Mouse (Mus musculus): Measurements from ENCODE around the gene Spdye4a. TPM values are rescaled to one million over a fixed set of nuclear protein-coding genes. Genes with fewer than 3 reads are reported as not detected.

The Spdye4a gene
- polyA plus RNA-seq, 1 experiment from 2014 or later: not detected

DNA sequence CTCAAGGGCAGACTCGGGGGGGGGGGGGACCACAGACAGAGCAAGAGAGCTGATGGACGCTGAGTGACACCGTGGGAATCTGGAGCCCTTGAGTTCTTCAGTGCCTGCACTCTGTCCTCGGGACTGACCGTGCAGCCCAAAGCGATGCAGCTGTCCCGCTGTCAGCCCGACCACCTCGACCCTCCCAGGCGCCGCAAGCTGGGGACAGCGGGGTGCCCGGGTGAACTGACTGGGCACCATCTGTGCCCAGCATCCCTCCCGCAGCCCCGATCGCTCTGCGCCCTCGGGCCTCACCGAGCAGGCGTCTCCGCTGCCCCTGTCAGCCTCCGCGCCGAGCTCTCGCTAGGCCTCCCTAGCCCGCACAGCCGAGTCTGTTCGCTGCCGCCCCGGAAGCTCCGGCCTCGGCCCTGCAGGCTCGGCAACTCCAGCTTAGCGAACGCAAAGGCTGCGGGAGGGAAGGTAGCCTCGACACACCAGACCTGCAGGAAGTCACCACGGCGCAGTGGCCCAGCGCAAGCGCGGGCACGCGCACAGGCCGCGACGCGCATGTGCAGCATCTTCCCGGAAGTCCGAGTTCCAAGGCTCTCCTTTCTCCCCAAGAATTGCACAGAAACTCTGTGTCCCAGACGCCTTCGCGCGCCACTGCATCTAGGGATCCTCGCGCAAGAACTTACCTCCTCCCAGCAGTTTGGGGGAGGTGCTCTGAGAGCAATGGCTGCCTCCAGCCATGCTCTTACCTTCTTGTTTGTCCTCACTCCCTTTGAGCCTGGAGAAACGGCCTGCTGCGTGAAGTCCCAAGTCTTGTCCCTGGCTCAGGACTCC is 46.2 kb downstream of the Spdye4a start, which contains the start of the genes Rbak and Spdye4b:
Rbak (minus strand) TSS at position 521 of the 822 bp plus-strand sequence.
Spdye4b (plus strand) TSS at position 763 of the 822 bp plus-strand sequence.
- peak; percentile 98 for DNase-seq (ENCODE audit: low spot score)
- Histone ChIP-seq H3K27me3 (replicated peaks; ENCODE audit: insufficient read depth, low read length) (no peaks in the 10 kb centered on the region), H3K4me3 (ENCODE audit: low read depth, low read length) (peak within 1 kb of the TSS; percentile 71), H3K36me3 (ENCODE audit: insufficient read depth, low read length) (peaks cover 19% of the 10 kb centered on the region; the same call in 1 of the 2 replicates), H3K9me3 (ENCODE audit: low read length) (no peaks in the 10 kb centered on the region), H3K9ac (replicated peaks; ENCODE audit: low read depth) (peak within 1 kb of the TSS; percentile 86), H3K27ac (ENCODE audit: low read length) (peak within 1 kb of the TSS; percentile 75), H3K4me1 (ENCODE audit: insufficient read depth, low read depth, low read length) (peaks cover 10% of the 10 kb centered on the region; the same call in 1 of the 2 replicates), H3K4me2 (replicated peaks; ENCODE audit: low read depth, low read length) (peak within 1 kb of the TSS; percentile 90)
- ATAC-seq: peak; percentile 99
- 0% methylated on average over 50 of the region's 58 CpGs for WGBS
- TF ChIP-seq CTCF (IDR thresholded peaks at IDR 0.05) (peak; percentile 35; the same call in 1 of the 2 replicates), EP300 (IDR thresholded peaks at IDR 0.05) (no peak)

DNA sequence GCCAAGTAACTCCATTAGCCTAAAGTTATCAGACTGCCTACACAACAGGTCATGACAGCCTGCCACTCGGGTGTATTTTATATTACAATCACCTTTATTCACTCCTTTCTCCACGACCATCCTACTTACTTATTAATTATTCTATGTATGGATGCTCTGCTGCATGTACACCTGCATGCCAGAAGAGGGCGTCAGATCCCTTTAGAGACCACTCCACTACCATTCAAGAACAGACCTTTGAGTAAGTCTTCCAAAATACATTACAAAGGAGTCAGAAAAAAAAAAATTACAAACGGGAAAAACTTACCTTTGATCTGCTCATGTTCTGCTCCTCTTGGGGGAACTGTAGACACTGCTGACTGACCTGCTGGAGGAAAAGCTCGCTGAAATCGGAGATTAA is 47.5 kb downstream of the Spdye4a start:
- Histone ChIP-seq H3K27ac (ENCODE audit: low read length) (no peak overlapping the region), H3K9me3 (ENCODE audit: low read length) (no peaks in the 10 kb centered on the region), H3K36me3 (ENCODE audit: insufficient read depth, low read length) (peaks cover 32% of the 10 kb centered on the region; the same call in 1 of the 2 replicates), H3K9ac (replicated peaks; ENCODE audit: low read depth) (no peak overlapping the region), H3K4me1 (ENCODE audit: insufficient read depth, low read depth, low read length) (peaks cover 10% of the 10 kb centered on the region; the same call in 1 of the 2 replicates), H3K4me2 (replicated peaks; ENCODE audit: low read depth, low read length) (no peak overlapping the region), H3K4me3 (ENCODE audit: low read depth, low read length) (no peak overlapping the region), H3K27me3 (replicated peaks; ENCODE audit: insufficient read depth, low read length) (no peaks in the 10 kb centered on the region)
- WGBS: 31% methylated on average over 6 of the region's 6 CpGs
- TF ChIP-seq CTCF (IDR thresholded peaks at IDR 0.05): peak; percentile 67
- TF ChIP-seq EP300 (IDR thresholded peaks at IDR 0.05): no peak
- DNase-seq (ENCODE audit: low spot score) (peak; percentile 51), ATAC-seq (no peak)

DNA sequence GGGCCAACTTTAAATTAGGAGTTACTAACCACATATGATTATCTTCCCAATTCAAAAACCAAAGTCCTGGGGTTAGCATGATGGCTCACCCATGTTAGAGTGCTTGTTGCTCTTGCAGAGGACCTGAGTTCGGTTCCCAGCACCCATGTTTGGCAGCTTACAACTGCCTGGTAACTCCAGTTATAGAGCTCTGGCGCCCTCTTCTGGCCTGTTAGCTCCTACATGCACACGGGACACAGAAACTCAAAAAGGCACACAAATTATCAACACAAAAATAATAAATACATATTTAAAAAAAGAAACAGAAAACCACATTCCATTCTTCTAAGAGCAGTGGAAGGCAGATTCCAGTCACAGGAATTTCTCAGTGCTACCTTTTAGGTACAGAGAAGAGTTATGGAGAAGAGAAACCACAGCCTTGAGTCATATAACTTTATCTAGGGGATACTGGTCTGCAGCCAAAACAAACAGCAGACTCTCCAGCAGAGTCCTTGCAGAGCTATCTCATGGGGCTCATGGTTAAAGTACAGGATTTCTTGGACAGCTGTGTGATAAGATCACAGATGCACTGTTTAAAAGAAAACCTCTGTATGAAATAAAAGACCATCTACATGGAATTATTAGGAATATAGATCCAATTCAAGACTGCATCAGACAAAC is 49.0 kb downstream of the Spdye4a start:
- 91% methylated on average over 3 of the region's 3 CpGs for WGBS

DNA sequence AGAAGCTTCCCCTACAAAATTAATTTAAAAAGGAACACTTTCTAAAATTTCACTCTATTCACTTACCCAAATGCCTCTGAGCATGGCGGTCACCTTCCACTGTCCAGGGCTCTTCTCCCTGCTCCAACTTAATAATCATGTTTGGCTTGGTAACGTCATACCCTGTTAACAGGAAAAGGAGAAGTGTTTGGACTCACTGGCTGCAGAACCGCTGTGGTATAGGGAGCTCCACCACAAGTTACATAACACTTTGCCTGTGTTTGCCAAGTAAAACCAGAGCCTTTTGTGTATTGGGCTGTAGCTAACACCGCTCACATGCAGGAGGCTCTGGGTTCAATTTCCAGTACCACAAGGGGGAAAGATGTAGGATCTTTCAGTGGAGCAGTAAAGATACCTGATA is 50.7 kb downstream of the Spdye4a start:
- H3K9me3 ChIP-seq (ENCODE audit: low read length): no peaks in the 10 kb centered on the region
- WGBS: 86% methylated on average over 4 of the region's 4 CpGs
- no peak overlapping the region for H3K27ac ChIP-seq (ENCODE audit: low read length)
- peaks cover 50% of the 10 kb centered on the region; the same call in 1 of the 2 replicates for H3K36me3 ChIP-seq (ENCODE audit: insufficient read depth, low read length)
- TF ChIP-seq EP300 (IDR thresholded peaks at IDR 0.05) (no peak), CTCF (IDR thresholded peaks at IDR 0.05) (no peak)
- no peak overlapping the region for H3K4me3 ChIP-seq (ENCODE audit: low read depth, low read length)
- no peak for ATAC-seq
- no peak overlapping the region for H3K4me2 ChIP-seq (replicated peaks; ENCODE audit: low read depth, low read length)
- no peak for DNase-seq (ENCODE audit: low spot score)
- H3K27me3 ChIP-seq (replicated peaks; ENCODE audit: insufficient read depth, low read length): no peaks in the 10 kb centered on the region
- H3K4me1 ChIP-seq (ENCODE audit: insufficient read depth, low read depth, low read length): peaks cover 10% of the 10 kb centered on the region; the same call in 1 of the 2 replicates
- H3K9ac ChIP-seq (replicated peaks; ENCODE audit: low read depth): no peak overlapping the region

More for the DNA sequence above, 49.0 kb downstream of the Spdye4a start:
- ATAC-seq: no peak
- H3K36me3 ChIP-seq (ENCODE audit: insufficient read depth, low read length): peaks cover 46% of the 10 kb centered on the region; the same call in 1 of the 2 replicates
- no peak for DNase-seq (ENCODE audit: low spot score)
- no peak overlapping the region for H3K4me2 ChIP-seq (replicated peaks; ENCODE audit: low read depth, low read length)
- H3K4me1 ChIP-seq (ENCODE audit: insufficient read depth, low read depth, low read length): peaks cover 10% of the 10 kb centered on the region; the same call in 1 of the 2 replicates
- H3K27me3 ChIP-seq (replicated peaks; ENCODE audit: insufficient read depth, low read length): no peaks in the 10 kb centered on the region
- H3K4me3 ChIP-seq (ENCODE audit: low read depth, low read length): no peak overlapping the region
- H3K9ac ChIP-seq (replicated peaks; ENCODE audit: low read depth): no peak overlapping the region
- no peaks in the 10 kb centered on the region for H3K9me3 ChIP-seq (ENCODE audit: low read length)
- TF ChIP-seq EP300 (IDR thresholded peaks at IDR 0.05) (no peak), CTCF (IDR thresholded peaks at IDR 0.05) (peak; percentile 17; the same call in 1 of the 2 replicates)
- no peak overlapping the region for H3K27ac ChIP-seq (ENCODE audit: low read length)

Other genes starting within 250 kb of the Spdye4a start
- 23.2 and 26.0 TPM in 2 replicates for gene Rnf216, start 113.9 kb downstream of the Spdye4a start, polyA plus RNA-seq (2015; fragmentation: Nextera tagmentation; extraction: Ambion mirVana)
- gene Olfr718-ps1, start 79.3 kb downstream of the Spdye4a start, polyA plus RNA-seq (2015; fragmentation: Nextera tagmentation; extraction: Ambion mirVana): not detected in 2 replicates
- gene Rbak, start 46.1 kb downstream of the Spdye4a start, polyA plus RNA-seq (2015; fragmentation: Nextera tagmentation; extraction: Ambion mirVana): 8.0 and 9.1 TPM in 2 replicates
- gene Spdye4b, start 45.9 kb downstream of the Spdye4a start, polyA plus RNA-seq (2015; fragmentation: Nextera tagmentation; extraction: Ambion mirVana): not detected in 2 replicates
- 6.7 and 7.5 TPM in 2 replicates for gene Zfp12, start 8.3 kb upstream of the Spdye4a start, polyA plus RNA-seq (2015; fragmentation: Nextera tagmentation; extraction: Ambion mirVana)
- gene Zfp316, start 43.1 kb upstream of the Spdye4a start, polyA plus RNA-seq (2015; fragmentation: Nextera tagmentation; extraction: Ambion mirVana): 1.4 and 1.6 TPM in 2 replicates
- gene Zfp853, start 66.7 kb upstream of the Spdye4a start, polyA plus RNA-seq (2015; fragmentation: Nextera tagmentation; extraction: Ambion mirVana): 0.08 TPM in 1 of 2 replicates, not detected in the other
- 18.2 and 19.5 TPM in 2 replicates for gene E130309D02Rik, start 88.5 kb upstream of the Spdye4a start, polyA plus RNA-seq (2015; fragmentation: Nextera tagmentation; extraction: Ambion mirVana)
- gene Zdhhc4, start 102.4 kb upstream of the Spdye4a start, polyA plus RNA-seq (2015; fragmentation: Nextera tagmentation; extraction: Ambion mirVana): 72.1 and 87.5 TPM in 2 replicates
- not detected in 2 replicates for gene Grid2ip, start 130.4 kb upstream of the Spdye4a start, polyA plus RNA-seq (2015; fragmentation: Nextera tagmentation; extraction: Ambion mirVana)
- 233 and 242 TPM in 2 replicates for gene Kdelr2, start 176.9 kb upstream of the Spdye4a start, polyA plus RNA-seq (2015; fragmentation: Nextera tagmentation; extraction: Ambion mirVana)
- 5.9 and 6.0 TPM in 2 replicates for gene Daglb, start 237.7 kb upstream of the Spdye4a start, polyA plus RNA-seq (2015; fragmentation: Nextera tagmentation; extraction: Ambion mirVana)